Mouse (Mus musculus): ENCODE measurements at regions not wholly inside any gene's neighbourhood (a gene's known extent, or its start where the extent isn't known, plus 50 kb on each side); places are given as distances from the start of the nearest gene placed in this dataset.
"Not testable (repeated sequence)": the region's sequence is repeated elsewhere in the genome, so short reads cannot be mapped to it uniquely, and the experiment has no call there.

GRCm38 (mm10) chrX:93888480-93888879 lies 56.5 kb upstream of the Pdk3 start:
- DNase-seq (ENCODE audit: low spot score in 2 of 2): no peak

DNA sequence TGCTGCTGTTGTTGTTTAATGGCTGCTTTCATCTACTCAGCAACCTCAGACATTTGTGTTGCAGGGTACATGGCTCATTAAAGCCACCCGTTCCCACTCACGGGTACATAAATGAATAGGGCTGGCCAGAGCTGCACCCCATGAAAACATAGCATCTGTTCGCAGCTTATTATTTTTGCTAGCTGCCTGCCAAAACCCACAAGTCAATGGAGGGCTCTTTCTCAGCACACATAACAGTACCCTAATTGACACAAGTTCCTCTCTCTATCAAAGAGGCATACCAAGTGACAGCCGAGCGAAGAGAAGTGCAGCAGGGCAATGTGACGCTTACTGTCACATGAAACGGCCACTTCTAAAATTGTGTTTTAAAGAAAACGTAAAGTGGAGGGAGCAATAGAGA lies 57.0 kb upstream of the Pdk3 start:
- peak in 1 of 2 experiments; percentile 26 for DNase-seq (ENCODE audit: low spot score in 2 of 2)

GRCm38 (mm10) chrX:93889394-93890042 lies 57.5 kb upstream of the Pdk3 start:
- peak; percentile 84 to 87 for DNase-seq (ENCODE audit: low spot score in 2 of 2)

DNA sequence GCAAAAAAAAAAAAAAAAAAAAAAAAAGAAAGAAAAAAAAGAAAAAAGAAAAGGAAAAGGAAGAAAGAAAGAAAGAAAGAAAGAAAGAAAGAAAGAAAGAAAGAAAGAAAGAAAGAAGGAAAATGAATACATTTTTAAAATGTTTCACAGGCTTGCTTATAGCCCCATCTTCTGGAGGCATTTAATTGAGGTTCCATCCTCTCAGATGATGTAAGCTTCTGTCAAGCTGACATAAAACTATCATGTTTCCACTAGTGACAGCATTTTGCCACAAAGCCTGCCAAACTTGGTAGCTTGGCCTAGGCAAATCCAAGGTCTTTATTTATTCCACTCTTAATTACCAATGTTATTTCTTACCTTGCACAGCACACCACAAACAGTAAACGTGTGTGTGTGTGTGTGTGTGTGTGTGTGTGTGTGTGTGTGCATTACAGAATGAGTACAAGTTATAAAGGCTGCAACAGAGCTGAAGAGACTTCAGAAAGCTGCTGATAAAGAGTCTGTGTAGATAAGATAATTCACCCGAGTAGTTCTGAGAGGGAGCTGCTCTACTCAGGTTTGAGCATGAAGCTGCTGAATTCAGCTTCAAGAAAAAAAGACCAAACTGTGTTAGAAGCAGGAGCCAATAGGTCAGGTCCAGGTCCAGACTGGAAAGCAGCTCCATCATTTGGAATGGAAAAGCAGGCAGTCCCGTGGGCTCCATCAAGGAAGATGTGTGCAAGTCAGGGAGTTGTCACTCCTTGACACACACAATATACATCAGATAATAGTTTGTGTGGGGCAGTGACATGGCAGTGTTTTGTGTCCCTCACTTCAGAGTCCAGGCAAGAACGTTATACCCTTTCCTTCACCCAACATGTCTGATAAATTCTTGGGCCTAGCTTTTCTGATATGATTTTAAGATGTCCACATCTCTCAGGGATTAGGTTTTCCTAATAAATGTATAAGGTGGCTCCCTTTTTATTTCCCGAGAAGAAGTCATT lies 65.1 kb upstream of the Pdk3 start:
- no peak for DNase-seq (ENCODE audit: low spot score in 2 of 2)

GRCm38 (mm10) chrX:93903209-93903608 lies 65.2 kb upstream of the AU015836 start:
- no peak for DNase-seq (ENCODE audit: low spot score in 2 of 2)

DNA sequence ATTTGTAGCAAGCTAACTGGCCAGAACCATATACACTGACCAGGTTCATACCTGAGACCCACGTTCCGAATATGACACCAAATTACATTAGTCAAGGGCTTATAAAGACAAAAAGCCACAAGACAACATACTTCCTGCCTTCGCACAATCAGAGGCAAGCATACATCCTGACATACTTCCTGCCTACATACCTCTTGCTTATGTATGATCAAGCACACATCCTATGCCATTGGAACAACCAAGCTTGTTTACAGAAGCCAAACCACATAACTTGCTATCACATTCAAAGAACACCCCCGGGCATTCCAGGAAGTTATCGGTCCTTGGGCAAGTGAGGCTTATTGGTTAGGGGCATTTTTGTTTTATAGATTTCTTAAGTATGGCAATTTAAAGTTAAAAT lies 62.9 kb upstream of the AU015836 start:
- no peak for DNase-seq (ENCODE audit: low spot score in 2 of 2)

DNA sequence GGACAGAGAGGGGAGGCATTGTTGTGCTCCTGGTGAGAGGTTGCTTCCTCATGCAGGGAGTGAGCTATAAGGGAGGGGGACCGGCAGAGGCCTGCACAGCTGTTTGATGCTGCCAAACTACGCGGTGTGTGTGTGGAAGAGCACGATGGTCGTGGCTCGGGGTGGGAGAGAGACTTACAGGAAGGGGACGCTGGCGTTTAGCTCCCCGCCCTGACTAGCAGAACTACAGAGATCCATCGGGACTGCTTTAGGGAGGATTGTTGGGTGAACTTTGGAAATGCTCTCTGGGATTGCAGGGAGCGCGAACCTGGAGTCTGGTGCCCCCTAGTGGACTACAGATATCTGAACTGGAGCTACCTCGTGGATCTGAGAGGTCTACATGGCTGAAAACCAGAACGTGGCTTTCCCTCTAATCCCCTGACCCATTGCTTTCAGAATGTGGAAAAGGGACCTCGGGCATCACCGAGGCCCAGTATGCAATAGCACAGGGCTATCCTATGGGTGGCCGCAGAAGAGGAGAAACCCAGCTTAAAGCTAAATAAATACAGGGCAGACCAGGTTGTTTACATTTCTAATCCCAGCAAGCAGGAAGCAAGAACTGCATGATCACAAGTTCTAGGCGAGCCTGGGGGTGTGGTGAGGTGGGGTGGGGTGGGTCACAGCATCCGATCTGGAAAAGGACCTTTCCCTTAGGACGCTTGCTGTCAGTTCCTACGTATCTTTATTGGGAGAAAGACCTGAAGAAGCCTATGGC lies 57.2 kb upstream of the AU015836 start:
- peak; percentile 46 to 67 for DNase-seq (ENCODE audit: low spot score in 2 of 2)

DNA sequence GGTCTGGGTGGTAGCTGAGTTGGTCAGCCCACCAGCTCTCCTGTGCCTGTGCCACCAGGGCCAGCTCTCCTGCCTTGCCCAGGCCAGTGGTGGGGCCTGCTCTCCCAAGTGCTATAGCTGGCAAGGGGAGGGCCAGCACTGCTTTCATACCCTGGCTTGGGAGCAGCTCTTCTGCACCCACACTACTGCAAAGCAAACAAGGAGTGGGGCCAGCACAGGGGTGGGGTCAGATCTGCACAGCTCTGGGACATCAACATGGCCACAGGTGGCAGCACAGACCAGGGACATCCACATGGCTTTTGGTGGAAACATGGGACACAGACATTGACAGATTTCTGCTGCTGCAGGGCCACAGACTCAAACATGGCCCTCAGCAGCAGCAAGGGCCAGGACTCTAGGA lies 52.9 kb upstream of the AU015836 start:
- no peak for DNase-seq (ENCODE audit: low spot score in 2 of 2)

DNA sequence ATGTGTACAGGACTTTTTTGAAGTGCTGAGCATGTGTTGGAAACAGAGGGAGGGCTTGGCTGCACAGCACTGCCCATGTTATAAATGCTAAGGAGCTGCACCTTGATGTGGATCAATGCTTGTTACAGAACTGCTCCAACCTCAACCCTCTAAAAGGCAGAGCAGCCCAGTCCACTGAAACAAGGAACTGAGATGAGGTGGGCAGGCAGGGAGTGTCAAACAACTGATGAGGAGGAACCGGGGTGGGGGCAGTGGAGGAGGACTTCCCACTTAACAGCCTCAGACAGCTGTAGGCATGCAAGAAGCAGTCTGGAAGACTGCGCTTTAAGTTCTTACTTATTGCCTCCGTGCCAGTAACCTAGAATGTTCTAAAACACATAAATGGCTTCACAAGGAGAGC lies 51.1 kb upstream of the AU015836 start:
- DNase-seq (ENCODE audit: low spot score in 2 of 2): not testable (repeated sequence)

Measured in right cerebral cortex, postnatal 10 days (tissue).